Mouse (Mus musculus): Measurements from ENCODE around the gene Cks1b. TPM values are rescaled to one million over a fixed set of nuclear protein-coding genes. Genes with fewer than 3 reads are reported as not detected.

The Cks1b gene
- polyA plus RNA-seq, 1 experiment from 2014 or later, result 450 TPM

GRCm38 (mm10) chr3:89393605-89394004, 24.6 kb downstream of the Cks1b start:
- peaks cover 37% of the 10 kb centered on the region for H3K4me1 ChIP-seq
- H3K4me3 ChIP-seq (replicated peaks), result peak overlapping the region; percentile 64
- H3K4me2 ChIP-seq, result peak overlapping the region; percentile 95
- H3K36me3 ChIP-seq, result no peaks in the 10 kb centered on the region
- peak; percentile 91 for ATAC-seq (ENCODE audit: insufficient read depth, low FRiP score, low read depth)
- no peaks in the 10 kb centered on the region for H3K27me3 ChIP-seq (replicated peaks)
- H3K27ac ChIP-seq, result peak overlapping the region; percentile 98
- H3K9me3 ChIP-seq, result no peaks in the 10 kb centered on the region
- WGBS, result under 1% methylated on average over 15 of the region's 15 CpGs
- H3K9ac ChIP-seq, result peak overlapping the region; percentile 45

- peak overlapping the region; percentile 98 for H3K27ac ChIP-seq
- peak overlapping the region; percentile 64 for H3K4me3 ChIP-seq (replicated peaks)
- peaks cover 45% of the 10 kb centered on the region for H3K4me1 ChIP-seq
- H3K4me2 ChIP-seq, result peak overlapping the region; percentile 95
- H3K27me3 ChIP-seq (replicated peaks), result no peaks in the 10 kb centered on the region
- no peaks in the 10 kb centered on the region for H3K36me3 ChIP-seq
- 0% methylated on average over 23 of the region's 24 CpGs for WGBS
- ATAC-seq (ENCODE audit: insufficient read depth, low FRiP score, low read depth), result no peak
- no peaks in the 10 kb centered on the region for H3K9me3 ChIP-seq
- H3K9ac ChIP-seq, result peak overlapping the region; percentile 48; the same call in 1 of the 2 replicates
Measured at GRCm38 (mm10) chr3:89392871-89393311, 25.3 kb downstream of the Cks1b start.

DNA sequence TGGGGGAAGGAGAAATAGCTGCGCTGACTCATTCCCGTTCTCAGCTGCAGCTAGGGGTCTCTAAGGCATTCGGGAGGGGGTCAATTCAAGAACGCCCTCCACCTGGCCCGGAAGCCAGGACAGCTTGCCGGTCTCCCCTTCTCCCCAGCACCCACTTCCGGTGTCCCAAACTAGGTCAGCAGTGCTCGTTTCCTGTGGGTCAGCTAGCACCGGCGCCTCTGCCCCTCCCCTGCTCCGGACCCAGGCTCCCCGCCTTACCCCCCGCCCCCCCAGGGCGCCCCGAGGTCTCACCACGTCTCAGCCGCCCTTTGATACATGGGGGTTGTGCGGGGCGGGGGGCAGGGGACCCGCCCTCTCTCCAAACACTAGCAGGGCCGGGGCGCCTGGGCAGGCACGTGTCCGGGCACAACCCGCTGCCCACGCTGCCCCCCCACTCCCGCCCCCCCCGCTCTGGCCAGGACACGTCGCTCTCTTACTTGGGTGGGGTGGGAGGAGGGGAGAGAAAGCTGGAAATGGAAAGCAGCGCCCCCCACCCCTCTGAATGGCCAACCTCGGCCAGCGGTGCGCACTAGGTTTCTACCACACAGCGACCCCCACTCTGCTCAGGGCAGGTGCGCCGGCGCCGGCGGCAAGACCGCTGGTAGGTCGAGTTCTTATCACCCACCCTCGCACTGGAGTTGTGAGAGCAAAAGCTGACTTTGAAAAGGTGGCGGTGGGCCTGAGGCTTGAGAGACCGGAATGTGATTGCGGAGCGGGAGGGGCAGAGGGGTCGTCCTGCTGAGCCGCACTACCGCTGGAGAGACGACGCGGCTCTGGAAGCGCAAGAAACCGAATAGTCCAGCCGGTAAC, 26.3 kb downstream of the Cks1b start:
- Histone ChIP-seq H3K4me1 (peaks cover 53% of the 10 kb centered on the region), H3K9ac (peak overlapping the region; percentile 48), H3K27ac (peak overlapping the region; percentile 98), H3K9me3 (no peaks in the 10 kb centered on the region), H3K4me3 (replicated peaks) (peak overlapping the region; percentile 64), H3K27me3 (replicated peaks) (no peaks in the 10 kb centered on the region), H3K36me3 (no peaks in the 10 kb centered on the region), H3K4me2 (peak overlapping the region; percentile 95)
- peak; percentile 3; the same call in 1 of the 2 replicates for ATAC-seq (ENCODE audit: insufficient read depth, low FRiP score, low read depth)
- under 1% methylated on average over 55 of the region's 56 CpGs for WGBS

- Histone ChIP-seq H3K9ac (peak overlapping the region; percentile 48; the same call in 1 of the 2 replicates), H3K4me3 (replicated peaks) (peak overlapping the region; percentile 64), H3K4me2 (peak overlapping the region; percentile 95), H3K4me1 (peaks cover 52% of the 10 kb centered on the region), H3K27ac (peak overlapping the region; percentile 98), H3K36me3 (no peaks in the 10 kb centered on the region), H3K9me3 (no peaks in the 10 kb centered on the region), H3K27me3 (replicated peaks) (no peaks in the 10 kb centered on the region)
- ATAC-seq (ENCODE audit: insufficient read depth, low FRiP score, low read depth), result no peak
- WGBS, result 16% methylated on average over 19 of the region's 19 CpGs
Measured at GRCm38 (mm10) chr3:89390699-89391662, 27.2 kb downstream of the Cks1b start.

- WGBS, result 37% methylated on average over 5 of the region's 5 CpGs
- no peak overlapping the region for H3K9ac ChIP-seq
- peaks cover 54% of the 10 kb centered on the region for H3K4me1 ChIP-seq
Measured at GRCm38 (mm10) chr3:89390111-89390515, 28.1 kb downstream of the Cks1b start.

GRCm38 (mm10) chr3:89388901-89389740, 29.1 kb downstream of the Cks1b start:
- no peaks in the 10 kb centered on the region for H3K27me3 ChIP-seq (replicated peaks)
- no peak overlapping the region for H3K4me3 ChIP-seq (replicated peaks)
- no peak for ATAC-seq (ENCODE audit: insufficient read depth, low FRiP score, low read depth)
- H3K9me3 ChIP-seq, result no peaks in the 10 kb centered on the region
- no peaks in the 10 kb centered on the region for H3K36me3 ChIP-seq
- no peak overlapping the region for H3K9ac ChIP-seq
- peaks cover 63% of the 10 kb centered on the region for H3K4me1 ChIP-seq
- H3K4me2 ChIP-seq, result peak overlapping the region; percentile 95; the same call in 1 of the 2 replicates
- H3K27ac ChIP-seq, result peak overlapping the region; percentile 98
- 44% methylated on average over 5 of the region's 6 CpGs for WGBS

More at GRCm38 (mm10) chr3:89390111-89390515, 28.1 kb downstream of the Cks1b start:
- no peak for ATAC-seq (ENCODE audit: insufficient read depth, low FRiP score, low read depth)
- Histone ChIP-seq H3K4me3 (replicated peaks) (peak overlapping the region; percentile 64), H3K4me2 (peak overlapping the region; percentile 95), H3K9me3 (no peaks in the 10 kb centered on the region), H3K27me3 (replicated peaks) (no peaks in the 10 kb centered on the region), H3K36me3 (no peaks in the 10 kb centered on the region), H3K27ac (peak overlapping the region; percentile 98)

GRCm38 (mm10) chr3:89388134-89388881, 29.9 kb downstream of the Cks1b start:
- no peaks in the 10 kb centered on the region for H3K27me3 ChIP-seq (replicated peaks)
- H3K9ac ChIP-seq, result no peak overlapping the region
- no peaks in the 10 kb centered on the region for H3K36me3 ChIP-seq
- H3K4me3 ChIP-seq (replicated peaks), result peak overlapping the region; percentile 16; the same call in 1 of the 2 replicates
- peaks cover 65% of the 10 kb centered on the region for H3K4me1 ChIP-seq
- 68% methylated on average over 11 of the region's 11 CpGs for WGBS
- H3K9me3 ChIP-seq, result no peaks in the 10 kb centered on the region
- ATAC-seq (ENCODE audit: insufficient read depth, low FRiP score, low read depth), result no peak
- H3K4me2 ChIP-seq, result peak overlapping the region; percentile 40; the same call in 1 of the 2 replicates
- H3K27ac ChIP-seq, result peak overlapping the region; percentile 74

- H3K4me2 ChIP-seq, result peak overlapping the region; percentile 40
- no peaks in the 10 kb centered on the region for H3K9me3 ChIP-seq
- peaks cover 65% of the 10 kb centered on the region for H3K4me1 ChIP-seq
- H3K27me3 ChIP-seq (replicated peaks), result no peaks in the 10 kb centered on the region
- H3K27ac ChIP-seq, result peak overlapping the region; percentile 74
- WGBS, result 76% methylated on average over 11 of the region's 11 CpGs
- no peak for ATAC-seq (ENCODE audit: insufficient read depth, low FRiP score, low read depth)
- no peaks in the 10 kb centered on the region for H3K36me3 ChIP-seq
- peak overlapping the region; percentile 16; the same call in 1 of the 2 replicates for H3K4me3 ChIP-seq (replicated peaks)
- H3K9ac ChIP-seq, result no peak overlapping the region
Measured at GRCm38 (mm10) chr3:89387632-89388031, 30.6 kb downstream of the Cks1b start.

GRCm38 (mm10) chr3:89386438-89387420, 31.5 kb downstream of the Cks1b start:
- no peaks in the 10 kb centered on the region for H3K36me3 ChIP-seq
- no peak overlapping the region for H3K9ac ChIP-seq
- peak overlapping the region; percentile 74; the same call in 1 of the 2 replicates for H3K27ac ChIP-seq
- no peaks in the 10 kb centered on the region for H3K9me3 ChIP-seq
- 60% methylated on average over 17 of the region's 17 CpGs for WGBS
- H3K4me1 ChIP-seq, result peaks cover 65% of the 10 kb centered on the region
- ATAC-seq (ENCODE audit: insufficient read depth, low FRiP score, low read depth), result no peak
- H3K4me2 ChIP-seq, result peak overlapping the region; percentile 40
- no peaks in the 10 kb centered on the region for H3K27me3 ChIP-seq (replicated peaks)
- peak overlapping the region; percentile 16 for H3K4me3 ChIP-seq (replicated peaks)

Data from stomach, embryonic 15.5 days (tissue).